Mouse (Mus musculus) embryo, embryonic 11.5 days (tissue): ENCODE data around the gene Rabac1.

ENCODE experiments used
- DNase-seq: peaks from one replicate; pipeline ENCODE4 v3.0.0-alpha.2; 2012; ENCODE audit warnings: low read depth, low spot score

The Rabac1 gene

DNA sequence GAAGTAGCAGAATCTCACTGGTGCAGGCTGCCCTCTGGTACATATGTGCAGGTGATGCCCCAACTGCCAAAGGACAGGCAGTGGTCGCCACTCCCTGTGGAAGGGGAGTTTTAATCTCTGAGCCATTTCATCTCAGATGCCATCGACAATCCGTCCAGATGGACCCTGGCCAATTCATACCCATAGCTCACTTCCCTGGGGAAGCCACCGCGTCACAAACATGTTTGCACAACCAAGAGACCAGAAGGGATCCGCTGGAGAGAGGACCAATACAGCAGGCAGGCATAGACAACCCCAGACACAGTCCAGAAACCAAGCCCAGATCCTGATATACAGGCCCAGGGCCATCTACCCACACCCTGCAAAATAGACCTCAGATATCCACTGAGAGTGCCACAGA, 42.1 kb downstream of the Rabac1 start:
- DNase-seq: no peak
